Mouse (Mus musculus): ENCODE measurements at regions not wholly inside any gene's neighbourhood (a gene's known extent, or its start where the extent isn't known, plus 50 kb on each side); places are given as distances from the start of the nearest gene placed in this dataset.

GRCm38 (mm10) chr6:31859621-31860020, 190.4 kb upstream of the 1700012A03Rik start:
- TF ChIP-seq CTCF (IDR thresholded peaks at IDR 0.05; ENCODE audit: borderline replicate concordance, control insufficient read depth, extremely low read depth, insufficient read depth, low read length, poor library complexity), result no peak
- TF ChIP-seq POLR2A (IDR thresholded peaks at IDR 0.05; ENCODE audit: control insufficient read depth, extremely low read depth, insufficient read depth, low read length, poor library complexity), result no peak
